Mouse (Mus musculus): ENCODE results near the gene Tfe3.

The Tfe3 gene

DNA sequence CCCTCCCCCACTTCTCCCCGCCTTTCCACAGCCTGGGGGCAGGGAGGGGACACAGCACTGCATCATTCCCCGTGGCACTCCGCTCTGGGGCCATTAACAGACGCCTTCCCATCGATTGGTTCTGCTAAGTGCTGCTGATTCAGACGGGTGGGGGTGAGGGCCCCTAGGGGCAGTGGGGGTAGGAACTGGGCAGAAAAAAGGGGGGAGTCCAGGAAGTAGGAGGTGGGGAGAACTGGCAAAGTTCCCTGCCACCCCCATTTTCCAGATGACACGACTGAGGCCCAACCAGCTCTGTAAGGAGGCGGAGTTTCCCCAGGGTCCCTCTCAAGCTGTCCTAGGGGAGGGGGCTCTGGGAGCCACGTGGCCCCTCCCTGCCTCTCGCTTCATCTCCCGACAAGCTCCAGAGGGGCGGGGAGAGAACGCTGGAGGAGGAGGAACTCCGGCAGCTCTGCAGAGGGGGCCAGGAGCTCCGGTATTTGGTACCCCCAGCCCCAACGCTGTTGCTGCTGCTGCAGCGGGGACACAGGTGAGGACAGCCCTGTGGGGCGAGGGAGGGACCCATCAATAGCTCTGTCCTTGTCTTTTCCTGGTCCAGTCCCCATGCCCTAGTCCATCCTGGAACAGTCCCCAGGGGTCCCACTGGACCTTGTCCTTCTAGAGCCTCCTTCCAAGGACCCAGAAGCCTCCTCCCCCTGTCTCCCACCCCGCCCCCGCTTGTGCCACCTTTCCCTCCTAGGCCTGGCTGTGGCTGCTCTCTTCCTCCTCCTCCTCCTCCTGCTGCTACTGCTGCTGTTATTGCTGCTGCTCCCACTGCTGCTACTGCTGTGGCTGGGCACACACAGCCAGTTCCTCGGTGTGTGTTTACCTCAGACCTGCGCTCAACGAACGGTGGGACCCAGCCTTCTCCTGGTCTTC lies 59.8 kb downstream of the Tfe3 start, which contains the start of gene Kcnd1:
Kcnd1 (plus strand) TSS at position 425 of the 915 bp plus-strand sequence.
- DNase-seq, result no peak

All from thymus, adult 18-20 months (tissue).